ENCODE assay signal across 2 mouse cellular contexts in the genomic region with DNA sequence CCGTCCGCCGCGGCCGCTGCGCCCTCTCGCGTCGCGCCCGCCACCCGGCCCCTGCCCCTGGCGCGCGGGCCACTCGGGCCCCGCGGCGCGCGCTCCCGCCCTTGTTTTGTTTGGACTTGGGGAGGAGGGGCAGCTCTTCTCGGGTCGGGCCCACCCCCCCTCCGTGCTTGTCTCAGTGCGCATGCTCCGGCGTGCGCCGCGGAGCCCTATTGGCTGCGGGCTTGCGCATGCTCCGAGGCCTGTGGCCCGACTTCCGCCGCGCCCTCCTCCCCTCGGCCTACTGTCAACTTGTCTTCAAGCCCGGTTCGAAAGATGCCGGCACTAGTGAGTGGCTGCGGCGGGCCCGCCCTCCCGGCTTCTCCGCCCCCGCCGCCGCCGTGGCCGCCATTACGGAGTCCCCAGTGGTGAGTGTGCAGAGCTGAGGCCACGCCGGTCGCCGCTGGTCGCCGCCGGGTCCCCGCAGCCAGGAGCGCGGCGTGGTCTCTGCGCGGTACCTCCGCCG.
TF ChIP-seq lines count a peak whose summit lies in the region.

No protein-coding gene starts in this region.

TF ChIP-seq in C2C12, 6 proteins besides CTCF, POLR2A, EP300 and RAD21 (continued from another document):
- TF ChIP-seq MYOD1 (IDR thresholded peaks at IDR 0.05; ENCODE audit: control insufficient read depth, insufficient read length, low read depth) (no peak), FOSL1 (IDR thresholded peaks at IDR 0.05; ENCODE audit: insufficient read depth, low read length, poor library complexity, severe bottlenecking) (no peak), MAX (IDR thresholded peaks at IDR 0.05) (no peak), CEBPB (IDR thresholded peaks at IDR 0.05; ENCODE audit: low read depth) (no peak), USF1 (IDR thresholded peaks at IDR 0.05; ENCODE audit: low read depth) (no peak)

TF ChIP-seq in myocyte, 11 proteins besides CTCF, POLR2A, EP300 and RAD21 (continued from another document):
- TF ChIP-seq MYOD1 (IDR thresholded peaks at IDR 0.05; ENCODE audit: control insufficient read depth in 1 of 3, insufficient read length in 2 of 3, low read depth in 2 of 3) (no peak), POLR2AphosphoS2 (IDR thresholded peaks at IDR 0.05; ENCODE audit: insufficient read length, low read depth) (peak; percentile 66), SRF (IDR thresholded peaks at IDR 0.05; ENCODE audit: control insufficient read depth, insufficient read length, low read depth) (no peak)
